Mouse (Mus musculus): ENCODE measurements around the gene Srrm3.

Gene Srrm3

DNA sequence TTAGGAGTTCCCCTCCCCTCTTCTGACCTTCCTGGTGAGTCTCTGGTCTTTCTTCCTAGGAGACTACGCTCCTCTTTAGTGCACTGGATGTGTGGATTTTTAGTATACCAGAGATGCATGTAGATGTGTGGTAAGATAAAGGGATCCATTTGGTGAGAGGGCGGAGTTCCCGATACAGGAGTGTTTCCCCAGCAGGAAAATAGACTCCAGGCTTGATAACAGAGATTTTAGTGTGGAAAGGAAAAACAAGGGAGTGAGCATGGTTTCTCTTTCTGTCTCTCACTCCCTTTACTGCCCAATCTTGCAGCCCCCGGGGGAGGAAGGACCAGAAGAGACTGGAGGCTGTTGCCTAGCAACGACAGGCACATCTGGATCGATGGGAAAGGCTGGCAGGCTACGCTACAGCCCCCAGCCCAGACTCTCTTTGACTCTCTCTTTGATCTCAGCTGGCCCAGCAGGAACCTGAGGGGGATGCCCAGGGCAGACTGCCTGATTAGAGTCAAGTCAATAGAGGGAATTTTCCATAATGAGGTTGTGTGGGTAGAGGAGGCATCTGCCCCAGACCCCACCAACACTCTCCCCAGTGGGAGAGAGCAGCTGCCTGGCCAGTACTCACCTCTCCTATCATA is 15.7 kb downstream of the Srrm3 start:
- DNase-seq (ENCODE audit: low spot score in 2 of 2), result no peak

DNA sequence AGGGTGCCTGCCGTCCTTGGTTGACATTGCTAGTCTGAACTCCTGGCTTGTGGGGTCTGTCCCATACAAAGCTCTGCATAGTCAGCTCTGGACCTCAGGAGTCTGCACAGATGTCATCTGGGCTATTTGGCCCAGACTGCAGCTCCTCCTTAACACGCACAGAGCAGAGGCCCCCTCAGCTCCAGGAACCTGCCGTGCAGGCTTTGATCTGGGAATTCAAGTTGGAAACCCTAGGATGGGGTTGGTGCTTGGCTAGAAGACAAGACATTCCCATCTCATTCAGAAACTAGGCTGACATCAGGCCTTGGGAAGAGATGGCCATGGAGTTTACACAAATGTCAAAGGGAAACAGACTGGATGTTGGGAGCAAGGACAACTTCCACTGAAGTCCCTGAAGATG is 17.8 kb downstream of the Srrm3 start:
- DNase-seq (ENCODE audit: low spot score in 2 of 2), result no peak

DNA sequence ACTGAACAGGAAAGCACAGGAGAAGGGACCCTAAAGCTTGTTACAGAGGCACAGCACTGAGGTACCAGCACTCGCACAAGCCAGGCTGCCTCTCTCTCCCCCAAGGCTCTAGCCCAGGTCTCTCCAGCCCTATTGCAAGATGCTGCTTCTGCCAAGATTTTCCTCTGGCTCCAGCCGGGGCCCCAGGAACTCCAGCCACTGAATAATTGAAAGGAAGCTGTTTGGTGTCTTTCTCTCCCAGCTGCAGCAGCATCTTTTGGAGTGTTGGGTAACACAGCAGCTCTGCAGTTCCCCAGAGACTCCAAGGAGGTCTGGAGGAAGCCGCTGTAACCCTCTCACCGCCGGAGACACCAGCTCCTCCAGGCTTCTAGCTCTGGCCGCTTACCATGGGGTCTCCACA is 19.5 kb downstream of the Srrm3 start:
- no peak for DNase-seq (ENCODE audit: low spot score in 2 of 2)

DNA sequence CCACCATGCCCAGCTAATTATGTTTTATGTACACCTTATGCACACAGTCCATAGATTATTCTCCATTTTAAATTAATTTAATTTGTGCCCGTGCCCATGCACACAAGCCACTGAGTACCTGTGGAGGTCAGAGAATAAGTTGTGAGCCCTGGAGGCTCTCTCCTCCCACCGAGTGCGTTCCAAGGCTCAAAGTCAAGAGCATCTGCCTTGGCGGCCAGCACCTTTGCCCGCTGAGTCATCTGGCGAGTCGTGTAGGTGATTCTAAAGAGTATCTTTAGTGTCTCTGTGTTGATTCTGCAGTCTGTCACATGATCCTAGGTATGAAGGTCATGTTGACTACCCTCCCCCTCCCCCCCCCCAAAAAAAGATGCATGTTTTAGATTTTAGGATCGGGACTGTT is 22.7 kb downstream of the Srrm3 start:
- DNase-seq (ENCODE audit: low spot score in 2 of 2), result no peak

GRCm38 (mm10) chr5:135832729-135833128 is 26.0 kb downstream of the Srrm3 start:
- no peak for DNase-seq (ENCODE audit: low spot score in 2 of 2)

- DNase-seq (ENCODE audit: low spot score in 2 of 2), result no peak
Measured at GRCm38 (mm10) chr5:135834769-135835491, 28.2 kb downstream of the Srrm3 start.

- DNase-seq (ENCODE audit: low spot score in 2 of 2), result no peak
Measured at GRCm38 (mm10) chr5:135835492-135835858, 28.8 kb downstream of the Srrm3 start.

DNA sequence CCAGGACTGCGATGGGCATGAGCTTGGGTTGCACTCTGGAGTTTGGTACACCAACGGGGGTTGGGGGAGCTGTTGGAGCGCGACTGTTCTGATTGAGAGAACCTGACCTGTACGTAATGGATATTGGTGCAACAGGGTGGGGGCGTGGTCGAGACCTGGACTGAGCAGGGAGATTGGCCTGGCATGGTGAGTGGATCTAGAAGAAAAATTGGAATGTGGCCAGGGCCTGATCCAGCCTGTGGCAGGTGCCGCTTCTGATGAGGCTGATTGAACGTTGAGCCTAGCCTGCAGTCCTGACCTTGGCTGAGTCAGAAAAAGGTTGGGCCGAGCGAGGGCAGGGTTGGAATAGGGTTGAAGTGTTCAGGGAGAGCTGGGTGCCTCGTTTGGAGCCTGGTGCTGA is 29.3 kb downstream of the Srrm3 start:
- no peak for DNase-seq (ENCODE audit: low spot score in 2 of 2)

DNA sequence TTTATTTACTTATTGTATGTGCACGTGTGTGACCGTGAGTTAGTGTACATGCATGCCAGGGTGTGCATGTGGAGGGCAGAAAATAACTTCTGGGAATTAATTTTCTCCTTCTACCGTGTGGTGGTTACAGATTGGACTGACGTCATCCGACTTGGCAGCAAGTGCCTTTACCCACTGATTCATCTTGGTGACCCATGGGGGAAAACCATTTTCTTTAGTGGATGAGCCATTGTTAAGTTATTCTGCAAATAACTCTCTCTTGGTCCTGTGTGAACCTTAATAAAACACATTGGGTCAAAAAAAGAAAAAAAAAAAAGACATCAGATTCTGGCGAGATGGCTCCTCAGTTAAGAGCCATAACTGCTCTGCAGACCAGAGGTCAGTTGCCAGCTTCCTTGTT is 35.0 kb downstream of the Srrm3 start:
- no peak for DNase-seq (ENCODE audit: low spot score in 2 of 2)

- DNase-seq (ENCODE audit: low spot score in 2 of 2), result no peak
Measured at GRCm38 (mm10) chr5:135843418-135843817, 36.7 kb downstream of the Srrm3 start.

- no peak for DNase-seq (ENCODE audit: low spot score in 2 of 2)
Measured at GRCm38 (mm10) chr5:135845676-135846320, 39.1 kb downstream of the Srrm3 start.

DNA sequence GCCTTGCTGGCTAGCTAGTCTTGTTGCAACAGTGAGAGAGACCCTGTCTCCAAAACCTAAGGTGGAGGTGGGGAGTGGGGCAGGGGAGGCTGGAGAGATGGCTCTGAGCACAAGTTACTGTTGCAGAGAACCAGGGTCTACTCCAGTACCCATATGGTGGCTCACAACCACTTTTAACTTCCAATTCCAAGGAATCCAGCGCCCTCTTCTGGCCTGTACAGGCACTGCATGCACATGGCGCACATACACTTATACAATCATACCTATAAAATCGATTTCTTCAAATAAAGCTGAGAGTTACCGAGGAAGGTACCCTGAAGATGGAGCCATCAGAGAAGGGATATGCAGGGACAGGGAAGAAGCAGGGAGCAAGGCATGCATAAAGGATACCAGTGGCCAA is 40.8 kb downstream of the Srrm3 start:
- DNase-seq (ENCODE audit: low spot score in 2 of 2), result no peak

- no peak for DNase-seq (ENCODE audit: low spot score in 2 of 2)
Measured at GRCm38 (mm10) chr5:135847881-135848280, 41.2 kb downstream of the Srrm3 start.

DNA sequence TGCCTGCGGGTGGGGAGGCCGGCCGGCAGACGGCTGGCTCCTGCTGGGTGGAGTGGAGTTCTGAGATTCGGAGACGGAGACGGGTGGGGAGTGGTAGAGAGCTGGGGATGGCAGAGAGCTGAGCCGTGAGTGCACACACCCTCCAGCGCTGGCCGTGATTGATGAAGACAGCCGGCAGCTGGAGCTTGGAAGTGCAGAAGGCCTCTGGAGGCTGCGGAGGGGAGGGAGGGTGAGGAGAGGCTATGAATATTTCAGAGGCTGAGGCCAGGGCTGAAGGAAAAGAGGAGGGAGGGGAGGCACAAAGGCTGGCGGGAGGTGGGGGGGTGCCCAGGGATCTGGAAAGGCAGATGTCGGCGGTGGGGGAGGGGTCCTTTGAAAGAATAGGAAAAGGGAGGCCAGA is 44.3 kb downstream of the Srrm3 start:
- no peak for DNase-seq (ENCODE audit: low spot score in 2 of 2)

- no peak for DNase-seq (ENCODE audit: low spot score in 2 of 2)
Measured at GRCm38 (mm10) chr5:135851481-135851880, 44.8 kb downstream of the Srrm3 start.

GRCm38 (mm10) chr5:135852421-135852820 is 45.7 kb downstream of the Srrm3 start:
- DNase-seq (ENCODE audit: low spot score in 2 of 2), result no peak

DNA sequence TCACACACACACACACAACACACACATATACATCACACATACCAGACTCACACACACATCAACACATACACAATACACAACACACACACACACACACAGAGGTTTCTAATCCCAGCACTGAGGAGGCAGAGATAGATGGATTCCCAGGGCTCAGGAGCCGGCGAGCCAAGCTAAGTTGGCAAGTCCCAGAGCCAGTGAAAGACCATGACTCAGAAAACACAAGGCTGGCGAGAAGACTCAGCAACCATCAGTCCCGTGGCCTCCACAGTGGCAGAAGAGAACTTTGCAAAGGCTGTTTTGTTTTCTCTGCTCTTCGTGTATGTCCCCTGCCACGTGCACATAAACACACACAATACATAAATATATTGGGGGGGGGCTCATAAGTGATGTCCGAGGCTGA is 47.0 kb downstream of the Srrm3 start:
- DNase-seq (ENCODE audit: low spot score in 2 of 2), result no peak

DNA sequence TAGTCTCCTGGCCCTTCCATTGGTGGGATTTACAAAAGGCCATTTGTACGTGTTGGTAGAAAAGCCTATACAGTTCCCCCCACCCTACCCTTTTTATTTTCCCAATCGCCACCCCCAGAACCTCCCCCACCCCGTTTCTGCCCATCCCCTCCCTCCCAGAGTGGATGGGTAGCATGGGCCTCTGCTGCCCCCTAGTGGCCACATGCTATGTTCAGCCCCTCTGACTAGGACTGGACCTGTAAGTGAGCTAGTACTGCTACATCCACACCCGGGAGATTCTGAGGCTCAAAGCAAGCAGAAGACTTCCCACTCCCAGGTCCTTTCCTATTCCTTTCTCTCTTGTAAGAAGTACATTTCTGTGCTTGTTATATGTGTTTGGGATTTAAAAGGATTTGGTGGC is 48.5 kb downstream of the Srrm3 start:
- DNase-seq (ENCODE audit: low spot score in 2 of 2), result peak; percentile 41 to 47

GRCm38 (mm10) chr5:135866662-135867061 is 60.0 kb downstream of the Srrm3 start:
- no peak for DNase-seq (ENCODE audit: low spot score in 2 of 2)

GRCm38 (mm10) chr5:135867637-135868593 is 61.2 kb downstream of the Srrm3 start:
- no peak for DNase-seq (ENCODE audit: low spot score in 2 of 2)

DNA sequence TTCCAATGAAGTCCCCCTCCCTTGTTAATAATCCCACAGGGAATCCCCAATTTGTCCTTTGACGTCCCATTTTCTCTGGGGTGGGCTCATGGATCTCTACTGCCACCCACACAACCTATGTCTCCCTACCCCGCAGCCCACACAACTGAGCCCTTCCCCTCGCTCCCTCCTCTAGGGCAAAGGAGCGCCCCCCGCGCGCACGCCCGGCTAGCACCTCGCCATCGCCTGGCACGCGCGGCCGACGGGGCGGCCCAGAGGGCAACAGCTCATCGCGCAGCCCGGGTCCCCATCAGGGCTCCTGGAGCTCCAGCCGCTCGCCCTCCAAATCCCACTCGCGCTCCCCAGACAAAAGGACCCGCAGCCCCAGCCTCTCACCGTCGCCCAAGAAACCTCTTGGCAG is 62.0 kb downstream of the Srrm3 start:
- DNase-seq (ENCODE audit: low spot score in 2 of 2), result no peak
